Mouse (Mus musculus) midbrain, postnatal 0 days (tissue): Measurements from ENCODE around the gene Snrpn. TPM values are rescaled to one million over a fixed set of nuclear protein-coding genes. Genes with fewer than 3 reads are reported as not detected.

Source experiments
- ATAC-seq: fragments of 200-750 bp; cut with Nextera tagmentation; 2 replicates; pipeline ENCODE4 v1.8.0; 2017; ENCODE audit warnings: moderate number of reproducible peaks, mild to moderate bottlenecking, moderate TSS enrichment, moderate library complexity; ENCODE audit not compliant: low FRiP score
- DNase-seq: peaks from one replicate; pipeline ENCODE4 v3.0.0-alpha.2; 2015; ENCODE audit warnings: low spot score
- H3K27ac ChIP-seq: fragments of 300-500 bp; sonication (generic); 2 replicates; pipeline ENCODE4 v1.5.1; 2014; ENCODE audit warnings: low read depth, mild to moderate bottlenecking, low read length, mixed read lengths
- H3K27me3 ChIP-seq: fragments of 300-500 bp; sonication (generic); 2 replicates; pipeline ENCODE4 v1.6.1; 2014; ENCODE audit warnings: low read length, control low read depth, mixed read lengths; ENCODE audit not compliant: insufficient read depth
- H3K36me3 ChIP-seq: fragments of 300-500 bp; sonication (generic); 2 replicates; pipeline ENCODE4 v1.6.1; 2014; ENCODE audit warnings: low read length, control low read depth, mixed read lengths; ENCODE audit not compliant: insufficient read depth
- H3K4me1 ChIP-seq: fragments of 300-500 bp; sonication (generic); 2 replicates; pipeline ENCODE4 v1.6.1; 2014; ENCODE audit warnings: mild to moderate bottlenecking, control low read depth, antibody characterized with exemption, low read length, mixed read lengths; ENCODE audit not compliant: insufficient read depth
- H3K4me2 ChIP-seq: fragments of 300-500 bp; sonication (generic); 2 replicates; pipeline ENCODE4 v1.6.1; 2014; ENCODE audit warnings: low read depth, mild to moderate bottlenecking, low read length, mixed read lengths; ENCODE audit not compliant: poor library complexity, severe bottlenecking
- H3K4me3 ChIP-seq: fragments of 300-500 bp; sonication (generic); 2 replicates; pipeline ENCODE4 v1.5.1; 2014; ENCODE audit warnings: low read depth, mild to moderate bottlenecking, low read length, moderate library complexity
- H3K9ac ChIP-seq: fragments of 300-500 bp; sonication (generic); replicated peaks from 2 replicates; pipeline ENCODE4 v1.6.1; 2014; ENCODE audit warnings: mild to moderate bottlenecking, low read length, moderate library complexity, mixed read lengths; ENCODE audit not compliant: poor library complexity, severe bottlenecking
- H3K9me3 ChIP-seq: fragments of 300-500 bp; sonication (generic); 2 replicates; pipeline ENCODE4 v1.6.1; 2016; ENCODE audit warnings: low read length, control low read depth
- CTCF ChIP-seq: IDR thresholded peaks from 2 replicates; pipeline ENCODE4 v1.5.1; 2016; ENCODE audit warnings: antibody characterized with exemption, mild to moderate bottlenecking
- WGBS: fragments of 180-500 bp; shearing (Covaris S2); extraction: QIAGEN DNeasy Blood & Tissue Kit; methylation state at CpG from one replicate; pipeline ENCODE4 v1.1.7; 2014; 5-methylcytosine and 5-hydroxymethylcytosine counted together
- polyA plus RNA-seq: library from polyadenylated mRNA; unstranded; fragments of >200 nt; fragmentation: Nextera tagmentation; extraction: Ambion mirVana; gene quantifications from 2 replicates; pipeline ENCODE4 v1.2.1, GENCODE M21; 2015
- total RNA-seq: library from RNA; depleted of rRNA; stranded (reverse); fragments of >200 nt; gene quantifications from 2 replicates; pipeline ENCODE4 v1.2.3, GENCODE M21; 2014; rRNA removed

The Snrpn gene
- total and polyA plus RNA-seq, 2 experiments from 2014 or later, result 544 to 1,182 TPM

DNA sequence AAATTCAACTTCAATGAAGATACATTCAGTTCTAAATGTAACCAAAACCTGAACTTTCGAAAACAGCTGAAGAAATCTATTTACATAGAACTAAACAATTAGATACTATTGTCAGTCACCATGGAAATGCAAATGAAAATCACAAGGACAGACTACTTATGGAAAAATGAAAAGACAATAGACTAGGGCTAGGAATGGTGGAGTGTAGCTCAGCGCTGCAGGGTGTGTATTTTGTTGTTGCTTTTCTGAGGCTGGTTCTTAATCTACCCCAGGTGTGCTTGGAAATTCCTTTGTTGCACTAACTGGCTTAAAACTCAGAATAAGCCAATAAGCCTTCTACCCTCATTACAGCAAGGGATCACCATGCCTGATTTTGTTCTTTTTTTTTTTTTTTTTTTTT is 133.8 kb downstream of the Snrpn start:
- Histone ChIP-seq H3K36me3 (no peaks in the 10 kb centered on the region), H3K27ac (no peak overlapping the region), H3K4me2 (no peak overlapping the region), H3K4me1 (no peaks in the 10 kb centered on the region), H3K9ac (no peak overlapping the region), H3K27me3 (no peaks in the 10 kb centered on the region), H3K4me3 (no peak overlapping the region), H3K9me3 (peaks cover 12% of the 10 kb centered on the region; the same call in 1 of the 2 replicates)
- WGBS, result 33% methylated on average over 2 of the region's 2 CpGs
- no peak for TF ChIP-seq CTCF
- ATAC-seq (no peak), DNase-seq (no peak)

DNA sequence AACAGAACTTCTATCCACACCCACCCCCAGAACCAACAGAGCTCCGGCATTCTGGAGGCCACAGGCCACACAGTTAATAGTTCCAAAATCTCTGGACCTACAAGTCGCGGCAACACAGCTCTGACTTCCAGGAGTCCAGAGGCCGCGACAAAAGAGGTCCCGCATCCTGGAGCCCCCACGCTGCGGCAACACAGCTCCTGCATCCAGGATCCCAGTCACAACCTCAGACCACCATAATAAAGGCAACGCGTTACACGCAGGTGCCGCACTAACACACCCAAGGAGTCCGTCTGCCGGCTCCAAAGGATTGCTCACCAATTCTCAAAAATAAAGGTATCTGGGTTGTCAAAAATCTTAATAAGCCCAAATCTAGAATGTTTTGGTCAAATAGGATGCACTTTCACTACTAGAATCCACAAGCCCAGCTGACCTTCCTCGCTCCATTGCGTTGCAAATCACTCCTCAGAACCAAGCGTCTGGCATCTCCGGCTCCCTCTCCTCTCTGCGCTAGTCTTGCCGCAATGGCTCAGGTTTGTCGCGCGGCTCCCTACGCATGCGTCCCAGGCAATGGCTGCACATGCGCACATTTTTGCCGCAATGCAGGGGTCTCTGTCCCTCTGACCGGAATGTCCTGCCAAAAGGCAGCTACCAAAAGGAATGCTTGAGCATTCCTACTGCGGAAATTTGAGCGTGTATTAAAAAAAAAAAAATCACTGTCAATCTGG is 135.3 kb downstream of the Snrpn start, which contains the start of the genes Snurf and Gm38393:
Gene Snurf (minus strand): TSS at position 444 of the 725 bp plus-strand sequence.
Gene Gm38393 (minus strand): TSS at position 459 of the 725 bp plus-strand sequence.
- peaks cover 12% of the 10 kb centered on the region; the same call in 1 of the 2 replicates for H3K9me3 ChIP-seq
- DNase-seq, result peak; percentile 90
- H3K27me3 ChIP-seq, result no peaks in the 10 kb centered on the region
- 52% methylated on average over 30 of the region's 30 CpGs for WGBS
- TF ChIP-seq CTCF, result no peak
- peak; percentile 65 for ATAC-seq
- H3K36me3 ChIP-seq, result no peaks in the 10 kb centered on the region
- peak within 1 kb of the TSS; percentile 86 for H3K27ac ChIP-seq
- no peaks in the 10 kb centered on the region for H3K4me1 ChIP-seq
- peak within 1 kb of the TSS; percentile 42 for H3K4me2 ChIP-seq
- peak within 1 kb of the TSS; percentile 71 for H3K9ac ChIP-seq
- H3K4me3 ChIP-seq, result peak within 1 kb of the TSS; percentile 36

- DNase-seq (peak; percentile 72), ATAC-seq (peak; percentile 82)
- Histone ChIP-seq H3K4me1 (no peaks in the 10 kb centered on the region), H3K9ac (peak overlapping the region; percentile 71), H3K36me3 (no peaks in the 10 kb centered on the region), H3K27me3 (no peaks in the 10 kb centered on the region), H3K9me3 (peaks cover 12% of the 10 kb centered on the region; the same call in 1 of the 2 replicates), H3K27ac (peak overlapping the region; percentile 86), H3K4me2 (peak overlapping the region; percentile 42), H3K4me3 (peak overlapping the region; percentile 36)
- TF ChIP-seq CTCF, result no peak
- WGBS, result 52% methylated on average over 22 of the region's 22 CpGs
These were observed 136.0 kb downstream of the Snrpn start for GRCm38 (mm10) chr7:60003921-60004605.

GRCm38 (mm10) chr7:60003006-60003865 is 136.8 kb downstream of the Snrpn start:
- H3K27ac ChIP-seq, result peak overlapping the region; percentile 86
- no peaks in the 10 kb centered on the region for H3K4me1 ChIP-seq
- H3K4me3 ChIP-seq, result peak overlapping the region; percentile 36
- H3K9me3 ChIP-seq, result peaks cover 12% of the 10 kb centered on the region; the same call in 1 of the 2 replicates
- no peaks in the 10 kb centered on the region for H3K36me3 ChIP-seq
- ATAC-seq (peak; percentile 85), DNase-seq (peak; percentile 89)
- WGBS, result 51% methylated on average over 12 of the region's 12 CpGs
- peak overlapping the region; percentile 42 for H3K4me2 ChIP-seq
- no peak for TF ChIP-seq CTCF
- peak overlapping the region; percentile 71 for H3K9ac ChIP-seq
- H3K27me3 ChIP-seq, result no peaks in the 10 kb centered on the region

DNA sequence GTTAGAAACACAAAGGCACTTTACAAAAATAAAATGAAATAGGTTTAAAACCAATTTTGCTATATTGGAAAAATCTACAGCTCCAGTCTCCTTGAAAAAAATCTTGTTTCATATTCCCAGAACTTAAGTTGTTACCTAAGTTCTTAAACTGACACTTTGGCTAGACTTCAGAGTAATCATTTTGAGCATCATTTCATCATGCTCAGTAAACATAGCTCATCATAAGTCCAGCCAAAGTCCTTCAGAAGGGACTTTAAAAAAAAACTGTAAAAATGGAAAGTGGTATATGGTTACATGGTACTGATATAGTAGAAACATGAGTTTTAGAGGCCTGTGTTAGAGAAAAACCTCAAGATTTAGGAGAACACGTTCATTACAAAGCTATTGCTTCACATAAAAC is 161.4 kb downstream of the Snrpn start:
- no peak overlapping the region for H3K4me2 ChIP-seq
- H3K27ac ChIP-seq, result no peak overlapping the region
- H3K36me3 ChIP-seq, result no peaks in the 10 kb centered on the region; the same call in 1 of the 2 replicates
- no peaks in the 10 kb centered on the region for H3K4me1 ChIP-seq
- no peaks in the 10 kb centered on the region for H3K9me3 ChIP-seq
- DNase-seq, result no peak
- no peaks in the 10 kb centered on the region for H3K27me3 ChIP-seq
- no peak overlapping the region for H3K4me3 ChIP-seq
- WGBS, result 57% methylated on average over 1 of the region's 1 CpGs
- TF ChIP-seq CTCF, result no peak
- H3K9ac ChIP-seq, result no peak overlapping the region
- ATAC-seq, result no peak

Other genes with a start within 250 kb of the Snrpn start
- not detected in 2 replicates for gene Snurf, start 135.2 kb downstream of the Snrpn start, total RNA-seq
- gene Snurf, start 135.2 kb downstream of the Snrpn start, polyA plus RNA-seq, result 816 and 853 TPM in 2 replicates
- 70.7 and 108 TPM in 2 replicates for gene Gm38393, start 135.2 kb downstream of the Snrpn start, total RNA-seq
- gene Gm38393, start 135.2 kb downstream of the Snrpn start, polyA plus RNA-seq, result 3.7 and 5.7 TPM in 2 replicates